Mouse (Mus musculus): ENCODE measurements around the gene Ahcyl1.
A peak's percentile ranks its signal among the peaks of the same experiment; 100 is the strongest.
"Not testable (repeated sequence)": the region's sequence is repeated elsewhere in the genome, so short reads cannot be mapped to it uniquely, and the experiment has no call there.

Ahcyl1 gene

GRCm38 (mm10) chr3:107656888-107657287 lies 39.5 kb downstream of the Ahcyl1 start:
- DNase-seq (ENCODE audit: extremely low read depth, insufficient read length, low spot score): no peak

- no peak for DNase-seq (ENCODE audit: extremely low read depth, insufficient read length, low spot score)
Observed at GRCm38 (mm10) chr3:107656151-107656550, 40.2 kb downstream of the Ahcyl1 start.

GRCm38 (mm10) chr3:107655491-107655890 lies 40.9 kb downstream of the Ahcyl1 start:
- DNase-seq (ENCODE audit: extremely low read depth, insufficient read length, low spot score): no peak

GRCm38 (mm10) chr3:107654861-107655260 lies 41.5 kb downstream of the Ahcyl1 start:
- DNase-seq (ENCODE audit: extremely low read depth, insufficient read length, low spot score): no peak

GRCm38 (mm10) chr3:107652968-107653367 lies 43.4 kb downstream of the Ahcyl1 start:
- DNase-seq (ENCODE audit: extremely low read depth, insufficient read length, low spot score): no peak

- not testable (repeated sequence) for DNase-seq (ENCODE audit: extremely low read depth, insufficient read length, low spot score)
Observed at GRCm38 (mm10) chr3:107650276-107650675, 46.1 kb downstream of the Ahcyl1 start.

GRCm38 (mm10) chr3:107646947-107647346 lies 49.4 kb downstream of the Ahcyl1 start:
- DNase-seq (ENCODE audit: extremely low read depth, insufficient read length, low spot score): no peak

GRCm38 (mm10) chr3:107637606-107638172 lies 58.7 kb downstream of the Ahcyl1 start:
- DNase-seq (ENCODE audit: extremely low read depth, insufficient read length, low spot score): no peak

- DNase-seq (ENCODE audit: extremely low read depth, insufficient read length, low spot score): no peak
Observed at GRCm38 (mm10) chr3:107636236-107636635, 60.1 kb downstream of the Ahcyl1 start.

- DNase-seq (ENCODE audit: extremely low read depth, insufficient read length, low spot score): no peak
Observed at GRCm38 (mm10) chr3:107635836-107636235, 60.5 kb downstream of the Ahcyl1 start.

GRCm38 (mm10) chr3:107633906-107634305 lies 62.5 kb downstream of the Ahcyl1 start:
- DNase-seq (ENCODE audit: extremely low read depth, insufficient read length, low spot score): no peak

GRCm38 (mm10) chr3:107632786-107633185 lies 63.6 kb downstream of the Ahcyl1 start:
- no peak for DNase-seq (ENCODE audit: extremely low read depth, insufficient read length, low spot score)

- peak; percentile 88 for DNase-seq (ENCODE audit: extremely low read depth, insufficient read length, low spot score)
Observed at GRCm38 (mm10) chr3:107631523-107631958, 64.8 kb downstream of the Ahcyl1 start, which contains the start of gene Strip1. Strip1 (minus strand) TSS chr3:107631694.

- peak; percentile 60 for DNase-seq (ENCODE audit: extremely low read depth, insufficient read length, low spot score)
Observed at GRCm38 (mm10) chr3:107630682-107631522, 65.5 kb downstream of the Ahcyl1 start, which contains the start of gene Gm10961. Gm10961 (plus strand) TSS chr3:107631322.

GRCm38 (mm10) chr3:107629411-107629810 lies 66.9 kb downstream of the Ahcyl1 start:
- DNase-seq (ENCODE audit: extremely low read depth, insufficient read length, low spot score): no peak

GRCm38 (mm10) chr3:107628551-107628950 lies 67.8 kb downstream of the Ahcyl1 start:
- no peak for DNase-seq (ENCODE audit: extremely low read depth, insufficient read length, low spot score)

- DNase-seq (ENCODE audit: extremely low read depth, insufficient read length, low spot score): no peak
Observed at GRCm38 (mm10) chr3:107627641-107628040, 68.7 kb downstream of the Ahcyl1 start.

- no peak for DNase-seq (ENCODE audit: extremely low read depth, insufficient read length, low spot score)
Observed at GRCm38 (mm10) chr3:107626751-107627150, 69.6 kb downstream of the Ahcyl1 start.

GRCm38 (mm10) chr3:107625536-107625935 lies 70.8 kb downstream of the Ahcyl1 start:
- DNase-seq (ENCODE audit: extremely low read depth, insufficient read length, low spot score): no peak

GRCm38 (mm10) chr3:107624424-107624823 lies 71.9 kb downstream of the Ahcyl1 start:
- no peak for DNase-seq (ENCODE audit: extremely low read depth, insufficient read length, low spot score)

- no peak for DNase-seq (ENCODE audit: extremely low read depth, insufficient read length, low spot score)
Observed at GRCm38 (mm10) chr3:107622537-107622936, 73.8 kb downstream of the Ahcyl1 start.
